Mouse (Mus musculus) cerebellum, adult 2 months (tissue): ENCODE data around the gene Rbfox1. TPM values are rescaled to one million over a fixed set of nuclear protein-coding genes. Genes with fewer than 3 reads are reported as not detected.

Experiments
- DNase-seq, 2 experiments: peaks; one replicate each; pipeline ENCODE4 v3.0.0; 2021
- H3K27ac ChIP-seq: fragments of 200-500 bp; 2 replicates; pipeline ENCODE4 v1.5.1; 2012; ENCODE audit warnings: low read length, control low read depth, inconsistent platforms; ENCODE audit not compliant: insufficient read depth
- H3K27me3 ChIP-seq: fragments of 200-500 bp; 2 replicates; pipeline ENCODE4 v1.6.1; 2012; ENCODE audit warnings: inconsistent platforms, mild to moderate bottlenecking, low read length, moderate library complexity; ENCODE audit not compliant: control insufficient read depth, insufficient read depth
- H3K4me1 ChIP-seq: fragments of 200-500 bp; 2 replicates; pipeline ENCODE4 v1.6.1; 2011; ENCODE audit warnings: low read length; ENCODE audit not compliant: control insufficient read depth, insufficient read depth
- H3K4me3 ChIP-seq: fragments of 200-500 bp; replicated peaks from 2 replicates; pipeline ENCODE3; 2011; ENCODE audit warnings: mild to moderate bottlenecking, low read depth, low read length, control low read depth; ENCODE audit not compliant: insufficient read depth
- CTCF ChIP-seq: fragments of 200-500 bp; IDR thresholded peaks from 2 replicates; pipeline ENCODE4 v1.5.1; 2011; ENCODE audit warnings: low read depth, mild to moderate bottlenecking, control low read depth, low read length, moderate library complexity, borderline replicate concordance; ENCODE audit not compliant: insufficient read depth
- POLR2A ChIP-seq: fragments of 200-500 bp; IDR thresholded peaks from 2 replicates; pipeline ENCODE4 v1.6.1; 2011; ENCODE audit warnings: low read length, control low read depth, borderline replicate concordance; ENCODE audit not compliant: insufficient read depth
- WGBS: fragments of 180-500 bp; shearing (Covaris S2); methylation state at CpG from one replicate; pipeline ENCODE4 v1.1.7; 2018; 5-methylcytosine and 5-hydroxymethylcytosine counted together
- polyA plus RNA-seq: library from polyadenylated mRNA; depleted of rRNA; stranded (reverse); fragments of >200 nt; gene quantifications from 2 replicates; pipeline ENCODE4 v1.2.3, GENCODE M21; 2012

Rbfox1 gene
- polyA plus RNA-seq, 1 experiment: 132 TPM

DNA sequence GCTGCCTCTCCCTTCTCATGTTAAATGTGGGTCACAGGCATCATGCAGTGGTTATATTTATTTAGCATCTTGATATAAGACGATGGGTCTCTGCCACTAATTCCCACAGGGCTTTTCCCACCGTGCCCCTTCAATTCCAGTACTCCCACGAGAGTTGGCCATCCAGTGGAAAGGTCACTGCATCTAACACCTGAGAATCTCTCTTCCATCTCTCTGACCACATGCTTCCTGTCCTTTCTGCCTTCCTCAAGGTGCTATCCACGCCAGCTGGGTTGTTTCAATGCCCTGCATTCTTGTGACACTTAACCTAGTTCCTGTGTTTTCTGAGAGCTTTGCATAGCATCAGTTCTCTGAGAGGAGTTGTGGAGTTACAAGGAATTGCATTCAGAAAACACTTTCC is 1112.0 kb downstream of the Rbfox1 start:
- no peaks in the 10 kb centered on the region; the same call in 1 of the 2 replicates for H3K4me1 ChIP-seq
- 48% methylated on average over 4 of the region's 4 CpGs for WGBS
- no peak for TF ChIP-seq CTCF
- no peak for TF ChIP-seq POLR2A
- no peak for DNase-seq
- H3K4me3 ChIP-seq: no peak overlapping the region
- H3K27ac ChIP-seq: no peak overlapping the region
- H3K27me3 ChIP-seq: no peaks in the 10 kb centered on the region

DNA sequence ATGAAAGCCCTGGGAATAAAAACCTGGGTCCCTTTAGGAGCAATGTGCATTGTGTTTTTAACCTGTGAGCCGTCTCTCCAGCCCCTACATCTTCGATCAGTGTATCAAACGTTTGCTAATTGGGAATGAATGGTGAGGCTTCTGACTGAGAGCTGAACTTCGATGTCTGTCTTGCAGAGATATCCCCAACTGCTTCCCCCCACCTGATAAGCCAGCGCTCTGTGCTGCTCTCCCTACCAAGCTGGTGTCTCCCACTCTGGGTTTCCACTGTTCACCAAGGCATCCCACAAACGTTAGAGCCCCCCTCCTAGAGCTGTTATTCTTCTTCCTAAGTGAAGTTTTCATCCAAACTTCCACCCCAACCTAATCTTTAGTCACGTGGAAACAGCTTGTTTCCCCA is 1112.7 kb downstream of the Rbfox1 start:
- Histone ChIP-seq H3K4me1 (no peaks in the 10 kb centered on the region; the same call in 1 of the 2 replicates), H3K27ac (no peak overlapping the region), H3K27me3 (no peaks in the 10 kb centered on the region), H3K4me3 (no peak overlapping the region)
- no peak for DNase-seq
- TF ChIP-seq POLR2A: no peak
- no peak for TF ChIP-seq CTCF
- 81% methylated on average over 7 of the region's 7 CpGs for WGBS

DNA sequence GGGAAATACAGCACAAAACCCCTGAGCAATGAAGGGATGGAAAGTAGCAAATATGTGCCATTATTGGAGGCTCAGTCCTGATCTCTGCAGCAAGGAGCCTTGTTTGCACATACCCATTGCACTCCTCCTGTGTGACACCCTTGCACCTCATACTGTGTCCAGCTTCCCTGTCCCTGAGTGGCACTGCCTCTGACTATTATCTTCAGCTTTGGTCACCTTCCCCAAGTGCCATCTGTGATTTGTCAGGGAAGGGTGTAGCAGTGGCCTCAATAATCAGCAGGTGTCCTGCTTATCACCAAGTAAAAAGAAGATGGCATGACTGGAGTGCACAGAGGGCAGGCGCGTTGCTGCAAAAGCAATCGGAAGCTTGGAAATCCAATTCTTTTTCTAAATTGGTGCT is 1119.4 kb downstream of the Rbfox1 start:
- H3K27ac ChIP-seq: no peak overlapping the region
- WGBS: 20% methylated on average over 3 of the region's 3 CpGs
- DNase-seq: peak in 1 of 2 experiments; percentile 60

DNA sequence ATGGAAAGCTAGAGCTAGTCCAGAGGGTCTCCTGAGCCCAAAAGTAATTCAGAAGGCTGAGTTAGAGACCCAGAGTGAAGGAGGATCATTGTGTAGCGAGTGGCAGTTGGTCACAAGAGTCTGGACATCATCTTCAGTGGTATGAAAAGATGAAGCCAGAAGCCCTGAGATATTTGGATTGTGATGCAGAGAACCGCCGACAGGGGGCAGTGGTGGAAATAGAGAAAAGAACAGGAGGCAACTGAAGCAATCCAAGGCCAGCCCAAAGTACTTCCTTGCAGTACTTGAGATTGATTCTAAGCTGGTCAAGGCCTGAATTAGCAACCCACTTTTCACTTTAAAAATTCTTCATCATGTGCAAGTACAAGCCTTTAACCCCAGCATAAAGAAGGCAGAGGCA is 1120.3 kb downstream of the Rbfox1 start:
- DNase-seq: peak; percentile 45 to 64
- 30% methylated on average over 3 of the region's 3 CpGs for WGBS
- no peak overlapping the region for H3K4me3 ChIP-seq

More for the DNA sequence above, 1119.4 kb downstream of the Rbfox1 start:
- H3K4me3 ChIP-seq: no peak overlapping the region
- H3K27me3 ChIP-seq: no peaks in the 10 kb centered on the region
- TF ChIP-seq POLR2A (no peak), CTCF (no peak)
- H3K4me1 ChIP-seq: peaks cover 9% of the 10 kb centered on the region

DNA sequence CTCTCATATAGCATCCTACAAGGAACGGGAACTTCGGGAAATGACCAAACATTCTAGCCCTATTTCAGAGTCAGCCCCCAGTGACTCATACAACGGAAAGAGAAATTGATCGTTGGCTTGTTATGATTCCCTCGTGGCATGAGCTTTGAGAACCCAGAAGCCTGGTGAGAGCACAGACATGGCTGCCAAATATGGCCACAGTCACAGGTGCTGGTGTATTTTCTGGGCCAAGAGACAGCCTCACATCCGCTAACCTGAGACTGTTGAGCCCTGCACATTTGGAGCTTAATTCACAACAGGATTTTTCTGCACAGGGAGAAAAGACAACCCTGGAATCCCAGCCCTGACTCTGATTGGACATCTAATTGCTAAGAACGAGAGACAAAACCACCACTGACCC is 1132.2 kb downstream of the Rbfox1 start:
- TF ChIP-seq POLR2A: no peak
- TF ChIP-seq CTCF: no peak
- peak; percentile 85 to 94 for DNase-seq
- Histone ChIP-seq H3K4me1 (peaks cover 15% of the 10 kb centered on the region), H3K27me3 (no peaks in the 10 kb centered on the region), H3K4me3 (no peak overlapping the region), H3K27ac (peak overlapping the region; percentile 22; the same call in 1 of the 2 replicates)
- WGBS: 12% methylated on average over 7 of the region's 7 CpGs

More for the DNA sequence above, 1120.3 kb downstream of the Rbfox1 start:
- Histone ChIP-seq H3K27ac (no peak overlapping the region), H3K4me1 (peaks cover 9% of the 10 kb centered on the region), H3K27me3 (no peaks in the 10 kb centered on the region)
- TF ChIP-seq POLR2A (no peak), CTCF (peak; percentile 47; the same call in 1 of the 2 replicates)

DNA sequence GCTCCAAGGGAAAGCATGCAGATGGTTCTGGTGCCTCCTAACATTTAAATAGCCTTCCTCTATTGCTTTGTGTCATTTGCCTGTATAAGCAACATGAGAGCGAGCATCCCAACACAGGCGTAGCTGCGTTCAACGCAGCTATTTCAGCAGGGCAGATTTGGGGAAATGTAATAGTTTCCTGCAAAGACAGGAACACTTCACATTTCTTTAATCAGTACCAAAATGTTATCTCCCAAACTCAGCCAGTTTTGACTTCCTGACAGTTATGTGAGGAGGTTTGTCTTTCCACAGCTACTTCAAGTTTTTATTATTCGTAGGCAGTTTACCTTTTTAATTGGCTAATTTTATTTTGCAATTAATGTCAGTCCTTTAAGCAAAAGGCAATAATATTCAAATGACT is 1149.1 kb downstream of the Rbfox1 start:
- TF ChIP-seq CTCF: no peak
- TF ChIP-seq POLR2A: no peak
- no peak for DNase-seq
- H3K4me3 ChIP-seq: no peak overlapping the region
- no peaks in the 10 kb centered on the region for H3K27me3 ChIP-seq
- WGBS: 94% methylated on average over 5 of the region's 5 CpGs
- no peak overlapping the region for H3K27ac ChIP-seq
- peaks cover 3% of the 10 kb centered on the region; the same call in 1 of the 2 replicates for H3K4me1 ChIP-seq

DNA sequence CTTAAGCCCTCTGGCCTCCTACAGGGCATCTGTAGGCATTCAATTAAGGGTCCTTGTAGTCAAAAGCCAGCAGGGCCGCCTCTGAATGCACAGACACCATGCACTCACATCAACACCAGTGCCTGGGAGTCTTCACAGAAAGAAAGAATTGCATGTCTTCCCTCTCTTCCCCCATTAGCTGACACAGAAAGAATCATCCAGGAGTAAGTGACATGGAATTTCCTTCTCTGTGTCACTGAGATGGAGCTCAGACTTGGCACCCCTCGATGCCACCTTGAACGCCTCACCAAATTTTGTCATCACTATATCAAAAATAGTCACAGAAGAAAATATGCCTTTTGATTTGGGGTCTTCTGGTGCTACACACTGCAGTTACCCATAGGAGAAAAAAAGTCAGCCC is 1151.4 kb downstream of the Rbfox1 start:
- DNase-seq: no peak
- 75% methylated on average over 3 of the region's 3 CpGs for WGBS
- H3K27ac ChIP-seq: no peak overlapping the region
- TF ChIP-seq CTCF (no peak), POLR2A (no peak)
- H3K4me3 ChIP-seq: no peak overlapping the region
- peaks cover 4% of the 10 kb centered on the region for H3K4me1 ChIP-seq
- no peaks in the 10 kb centered on the region for H3K27me3 ChIP-seq

DNA sequence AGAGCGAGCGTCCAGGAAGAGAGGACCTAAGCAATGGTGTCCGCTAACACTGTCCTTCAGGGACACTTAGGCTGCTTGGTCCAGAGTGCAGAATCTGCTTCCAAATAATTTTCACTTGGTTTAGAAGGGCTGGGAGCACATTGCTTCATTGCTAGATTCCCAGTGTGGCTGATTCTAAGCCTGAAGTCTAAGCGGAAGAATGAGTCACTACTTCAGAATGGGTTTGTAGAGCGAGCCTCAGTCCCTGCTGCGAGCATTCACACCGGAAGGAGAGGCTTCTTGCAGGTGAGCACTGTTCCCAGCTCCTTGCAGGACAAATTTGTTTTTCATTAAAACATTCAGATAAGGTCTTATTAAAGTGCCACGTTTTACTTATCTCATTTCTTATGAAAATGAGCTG is 1151.8 kb downstream of the Rbfox1 start:
- no peak overlapping the region for H3K27ac ChIP-seq
- TF ChIP-seq CTCF (no peak), POLR2A (no peak)
- no peak for DNase-seq
- no peak overlapping the region for H3K4me3 ChIP-seq
- no peaks in the 10 kb centered on the region for H3K27me3 ChIP-seq
- WGBS: 90% methylated on average over 8 of the region's 8 CpGs
- peaks cover 4% of the 10 kb centered on the region for H3K4me1 ChIP-seq
